Mouse (Mus musculus): ENCODE data around the gene Lhfpl1. TPM values are rescaled to one million over a fixed set of nuclear protein-coding genes. Genes with fewer than 3 reads are reported as not detected.
"Not testable (repeated sequence)": the region's sequence is repeated elsewhere in the genome, so short reads cannot be mapped to it uniquely, and the experiment has no call there.

The Lhfpl1 gene
- polyA plus RNA-seq, 1 experiment from 2014 or later, result 0.12 TPM

- Histone ChIP-seq H3K36me3 (ENCODE audit: insufficient read depth, low read length) (no peaks in the 10 kb centered on the region), H3K4me3 (ENCODE audit: low read depth, low read length) (no peak overlapping the region), H3K27ac (ENCODE audit: low read length) (no peak overlapping the region), H3K9me3 (ENCODE audit: low read length) (no peaks in the 10 kb centered on the region), H3K27me3 (replicated peaks; ENCODE audit: insufficient read depth, low read length) (no peaks in the 10 kb centered on the region), H3K9ac (replicated peaks; ENCODE audit: low read depth) (no peak overlapping the region), H3K4me1 (ENCODE audit: insufficient read depth, low read depth, low read length) (no peaks in the 10 kb centered on the region), H3K4me2 (replicated peaks; ENCODE audit: low read depth, low read length) (no peak overlapping the region)
- DNase-seq (ENCODE audit: low spot score) (peak; percentile 51), ATAC-seq (no peak)
- WGBS, result 0% methylated on average over 2 of the region's 2 CpGs
- TF ChIP-seq CTCF (IDR thresholded peaks at IDR 0.05) (peak; percentile 59), EP300 (IDR thresholded peaks at IDR 0.05) (no peak)
These were observed 41.7 kb downstream of the Lhfpl1 start for GRCm38 (mm10) chrX:145307174-145307573.

DNA sequence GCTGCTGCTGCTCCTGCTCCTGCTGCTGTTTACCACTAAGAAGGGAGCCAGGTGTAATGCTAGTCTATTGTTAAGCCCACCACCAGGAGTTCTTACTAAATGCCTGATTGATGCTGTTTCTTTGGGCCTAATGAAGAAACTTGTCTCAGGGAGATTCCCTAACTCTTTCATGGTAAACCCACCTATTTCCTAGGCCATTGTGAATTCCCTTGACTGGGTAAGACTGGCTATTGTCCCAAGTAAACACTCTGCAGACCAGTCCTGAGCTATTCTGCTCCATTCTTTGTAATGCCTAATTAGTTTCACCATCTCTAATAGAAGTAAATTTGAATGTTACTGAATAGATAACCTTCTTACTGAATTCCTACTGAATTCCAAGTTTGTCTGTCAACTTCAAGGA is 48.7 kb downstream of the Lhfpl1 start:
- not testable (repeated sequence) for H3K27me3 ChIP-seq (replicated peaks; ENCODE audit: insufficient read depth, low read length); H3K4me3 ChIP-seq (ENCODE audit: low read depth, low read length); H3K9me3 ChIP-seq (ENCODE audit: low read length); H3K4me1 ChIP-seq (ENCODE audit: insufficient read depth, low read depth, low read length); H3K36me3 ChIP-seq (ENCODE audit: insufficient read depth, low read length); DNase-seq (ENCODE audit: low spot score); H3K27ac ChIP-seq (ENCODE audit: low read length); ATAC-seq; H3K9ac ChIP-seq (replicated peaks; ENCODE audit: low read depth); H3K4me2 ChIP-seq (replicated peaks; ENCODE audit: low read depth, low read length)

- Histone ChIP-seq H3K4me1 (ENCODE audit: insufficient read depth, low read depth, low read length) (no peaks in the 10 kb centered on the region), H3K9me3 (ENCODE audit: low read length) (no peaks in the 10 kb centered on the region), H3K9ac (replicated peaks; ENCODE audit: low read depth) (no peak overlapping the region), H3K4me3 (ENCODE audit: low read depth, low read length) (no peak overlapping the region), H3K36me3 (ENCODE audit: insufficient read depth, low read length) (no peaks in the 10 kb centered on the region), H3K27me3 (replicated peaks; ENCODE audit: insufficient read depth, low read length) (no peaks in the 10 kb centered on the region), H3K27ac (ENCODE audit: low read length) (no peak overlapping the region), H3K4me2 (replicated peaks; ENCODE audit: low read depth, low read length) (no peak overlapping the region)
- no peak for ATAC-seq
- 64% methylated on average over 3 of the region's 3 CpGs for WGBS
- no peak for DNase-seq (ENCODE audit: low spot score)
- TF ChIP-seq CTCF (IDR thresholded peaks at IDR 0.05) (no peak), EP300 (IDR thresholded peaks at IDR 0.05) (no peak)
These were observed 76.7 kb downstream of the Lhfpl1 start for GRCm38 (mm10) chrX:145272209-145272608.

DNA sequence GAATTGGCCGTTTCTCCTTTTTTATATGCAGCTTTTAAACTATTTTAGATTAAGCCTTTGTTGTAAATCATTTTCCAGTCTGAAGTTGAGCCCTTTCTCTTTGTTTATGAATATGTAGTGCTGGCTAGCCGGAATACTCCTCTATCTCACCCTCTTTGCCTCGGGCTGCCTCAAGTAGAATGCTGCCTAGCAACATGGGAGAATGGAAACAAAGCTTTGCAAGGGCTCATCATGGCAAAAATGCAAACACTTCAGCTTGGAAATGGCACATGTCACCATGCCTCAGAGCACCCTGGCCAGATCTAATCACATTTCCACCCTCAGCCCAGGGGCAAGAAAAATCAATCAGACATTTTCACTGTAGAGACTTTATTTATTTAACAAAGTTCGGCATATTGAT is 77.1 kb downstream of the Lhfpl1 start:
- TF ChIP-seq EP300 (IDR thresholded peaks at IDR 0.05) (no peak), CTCF (IDR thresholded peaks at IDR 0.05) (no peak)
- Histone ChIP-seq H3K9me3 (ENCODE audit: low read length) (no peaks in the 10 kb centered on the region), H3K27me3 (replicated peaks; ENCODE audit: insufficient read depth, low read length) (no peaks in the 10 kb centered on the region), H3K4me2 (replicated peaks; ENCODE audit: low read depth, low read length) (no peak overlapping the region), H3K4me1 (ENCODE audit: insufficient read depth, low read depth, low read length) (no peaks in the 10 kb centered on the region), H3K36me3 (ENCODE audit: insufficient read depth, low read length) (no peaks in the 10 kb centered on the region), H3K4me3 (ENCODE audit: low read depth, low read length) (no peak overlapping the region), H3K9ac (replicated peaks; ENCODE audit: low read depth) (no peak overlapping the region), H3K27ac (ENCODE audit: low read length) (no peak overlapping the region)
- WGBS, result 27% methylated on average over 4 of the region's 4 CpGs
- DNase-seq (ENCODE audit: low spot score) (no peak), ATAC-seq (no peak)

- H3K27ac ChIP-seq (ENCODE audit: low read length), result no peak overlapping the region
- H3K4me2 ChIP-seq (replicated peaks; ENCODE audit: low read depth, low read length), result no peak overlapping the region
- no peaks in the 10 kb centered on the region for H3K36me3 ChIP-seq (ENCODE audit: insufficient read depth, low read length)
- DNase-seq (ENCODE audit: low spot score) (no peak), ATAC-seq (no peak)
- H3K9me3 ChIP-seq (ENCODE audit: low read length), result no peaks in the 10 kb centered on the region
- H3K4me3 ChIP-seq (ENCODE audit: low read depth, low read length), result no peak overlapping the region
- WGBS, result 29% methylated on average over 5 of the region's 5 CpGs
- H3K4me1 ChIP-seq (ENCODE audit: insufficient read depth, low read depth, low read length), result no peaks in the 10 kb centered on the region
- no peak for TF ChIP-seq CTCF (IDR thresholded peaks at IDR 0.05)
- TF ChIP-seq EP300 (IDR thresholded peaks at IDR 0.05), result no peak
- H3K9ac ChIP-seq (replicated peaks; ENCODE audit: low read depth), result no peak overlapping the region
- H3K27me3 ChIP-seq (replicated peaks; ENCODE audit: insufficient read depth, low read length), result no peaks in the 10 kb centered on the region
These were observed 87.1 kb downstream of the Lhfpl1 start for GRCm38 (mm10) chrX:145261803-145262202.

Other genes with a start within 250 kb of the Lhfpl1 start
- gene Amot, start 156.1 kb upstream of the Lhfpl1 start, polyA plus RNA-seq (2015; fragmentation: Nextera tagmentation; extraction: Ambion mirVana), result 2.6 and 3.6 TPM in 2 replicates